Mouse (Mus musculus) neural tube, embryonic 10.5 days (tissue): ENCODE measurements at regions not wholly inside any gene's neighbourhood (a gene's known extent, or its start where the extent isn't known, plus 50 kb on each side); places are given as distances from the start of the nearest gene placed in this dataset.

ENCODE experiments used
- DNase-seq: peaks from one replicate; pipeline ENCODE4 v3.0.0-alpha.2; 2017; ENCODE audit warnings: low spot score; ENCODE audit errors: extremely low spot score

DNA sequence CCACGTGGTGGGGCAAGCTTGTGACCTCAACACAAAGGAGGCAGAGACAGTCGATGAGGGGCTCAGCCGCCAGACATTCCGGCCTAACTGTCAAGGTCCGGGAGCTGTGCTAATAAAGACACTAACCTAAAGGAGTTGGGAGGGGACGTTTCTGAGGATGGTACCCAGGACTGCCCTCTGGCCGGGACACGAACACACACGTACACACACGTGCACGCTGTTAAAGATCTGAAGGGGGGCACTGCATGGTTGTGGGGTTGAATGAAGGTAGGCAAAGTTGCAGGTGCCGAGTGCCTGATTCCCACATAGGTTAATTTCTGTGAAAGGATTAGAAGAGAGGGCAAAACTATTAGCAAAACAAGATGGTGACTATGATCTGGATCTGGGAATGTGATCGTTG is 65.4 kb upstream of the Mitf start:
- DNase-seq: no peak

DNA sequence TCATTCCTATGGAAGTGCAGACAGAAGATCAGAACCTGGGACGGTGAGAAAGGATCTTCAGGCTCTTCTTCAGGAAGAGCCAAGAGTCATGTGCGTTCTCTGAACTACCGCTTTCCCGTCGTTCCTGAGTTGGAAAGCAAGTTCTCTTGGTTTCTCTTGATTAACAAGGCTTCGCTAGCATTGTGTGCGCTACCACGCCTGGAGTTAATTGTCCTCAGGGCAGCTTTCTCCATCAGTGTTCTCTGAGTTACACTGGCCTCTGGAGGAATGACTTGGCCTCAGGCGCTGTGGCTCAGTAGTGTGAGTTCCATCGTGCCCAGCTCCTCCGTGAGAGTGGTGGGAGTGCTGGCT is 66.0 kb upstream of the Mitf start:
- peak; percentile 36 for DNase-seq

DNA sequence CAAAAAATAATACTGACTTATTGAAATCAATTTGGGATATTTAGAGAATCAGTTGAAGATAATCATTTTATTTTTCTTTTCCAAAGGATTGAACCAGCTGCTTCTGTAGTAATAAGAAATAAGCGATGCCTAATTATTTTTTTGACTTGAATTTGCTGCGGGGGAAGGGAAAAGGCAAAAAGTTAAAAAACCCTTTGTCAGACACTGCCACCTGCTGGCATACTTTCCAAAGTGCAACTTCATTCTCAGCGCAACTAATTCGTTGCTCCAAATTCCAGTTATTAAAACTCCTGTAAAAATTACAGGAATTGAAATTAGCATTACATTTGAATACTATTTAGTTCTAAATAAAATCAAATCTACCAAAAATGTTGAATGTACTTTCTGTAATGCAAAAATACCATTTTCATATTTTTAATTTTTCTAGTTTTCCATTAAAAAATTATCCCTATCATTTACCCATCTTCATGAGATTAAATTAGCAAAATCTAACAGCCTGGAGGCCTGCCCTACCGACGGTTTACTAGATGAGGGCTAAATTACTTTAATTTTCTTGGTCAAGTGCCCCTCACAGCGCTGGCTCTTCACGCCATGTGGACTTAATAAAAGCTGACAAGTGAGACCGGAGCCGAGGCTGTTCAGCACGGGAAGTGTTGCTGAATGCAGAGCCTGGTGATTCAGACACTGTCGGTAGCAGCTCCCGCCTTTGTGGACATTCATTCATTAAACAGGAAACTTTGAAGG is 66.6 kb upstream of the Mitf start:
- peak; percentile 54 for DNase-seq

DNA sequence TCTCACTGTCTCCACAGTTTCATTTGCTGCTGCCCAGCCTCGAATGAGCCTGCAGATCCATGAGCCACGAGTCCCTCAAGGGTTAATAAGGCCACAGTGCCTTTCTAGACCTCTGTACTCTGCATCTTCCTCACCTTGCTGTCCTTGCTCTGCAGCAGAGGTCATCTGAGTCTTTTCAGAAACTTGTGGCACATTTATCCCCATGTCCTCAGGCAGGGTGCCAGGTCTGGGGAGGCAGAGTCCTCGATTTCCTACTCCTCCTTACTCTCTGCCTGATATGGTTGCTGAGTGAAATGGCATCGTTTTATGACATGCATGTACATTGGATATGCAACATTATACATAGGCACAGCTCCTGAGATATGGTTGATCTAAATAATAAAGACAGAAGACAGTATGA is 68.0 kb upstream of the Mitf start:
- DNase-seq: no peak

DNA sequence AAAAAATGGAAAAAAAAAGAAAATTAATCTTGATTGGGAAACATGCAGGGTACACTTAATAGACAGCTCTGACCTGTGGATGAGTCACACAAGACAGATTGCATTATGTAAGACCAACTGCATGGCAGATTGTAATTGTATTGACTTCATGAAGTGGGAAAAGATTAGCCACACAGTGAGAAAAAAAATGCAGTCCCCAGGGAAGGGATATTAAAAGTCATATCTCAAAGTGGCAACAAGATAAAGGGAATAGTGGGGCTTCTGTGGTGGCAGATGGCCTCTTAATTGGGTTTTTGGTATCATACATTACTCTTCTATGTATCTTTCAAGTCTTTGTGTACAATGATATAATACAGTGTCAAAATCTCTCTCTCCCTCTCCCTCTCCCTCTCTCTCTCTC is 76.0 kb upstream of the Mitf start:
- no peak for DNase-seq

DNA sequence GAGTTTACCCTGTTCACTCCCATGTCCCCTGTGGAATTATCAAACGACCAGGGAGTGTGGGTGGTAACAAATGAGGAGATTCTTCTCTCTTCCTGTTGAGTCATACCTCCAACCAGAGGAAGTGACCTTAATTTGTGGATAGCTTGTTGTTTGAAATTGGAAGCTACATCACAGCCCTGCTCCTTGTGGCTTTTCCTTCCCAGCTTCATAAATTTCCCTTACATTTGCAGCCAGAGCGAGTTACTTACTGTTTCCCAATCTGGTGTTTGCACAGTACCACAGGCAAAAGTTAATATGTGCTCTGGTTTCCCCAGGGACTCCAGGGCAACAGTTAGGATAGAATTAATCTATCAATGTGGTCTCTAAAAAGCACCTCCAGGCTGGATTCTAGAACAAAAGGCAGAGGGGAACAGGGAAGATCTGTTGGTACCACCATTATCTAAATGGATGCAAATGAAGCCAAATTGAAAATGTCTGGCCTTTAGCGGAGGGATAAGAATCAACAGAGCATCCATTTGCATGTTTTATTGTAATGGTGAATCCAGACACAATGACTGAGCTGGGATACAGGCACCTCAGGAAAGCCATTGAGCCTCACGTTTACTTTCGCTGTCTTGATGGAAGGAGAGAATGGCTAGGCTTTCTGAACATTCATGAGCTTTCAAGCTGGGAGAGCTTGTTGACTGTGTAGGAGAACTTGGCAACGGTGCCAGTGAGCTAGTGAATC is 88.5 kb upstream of the Mitf start:
- DNase-seq: no peak

DNA sequence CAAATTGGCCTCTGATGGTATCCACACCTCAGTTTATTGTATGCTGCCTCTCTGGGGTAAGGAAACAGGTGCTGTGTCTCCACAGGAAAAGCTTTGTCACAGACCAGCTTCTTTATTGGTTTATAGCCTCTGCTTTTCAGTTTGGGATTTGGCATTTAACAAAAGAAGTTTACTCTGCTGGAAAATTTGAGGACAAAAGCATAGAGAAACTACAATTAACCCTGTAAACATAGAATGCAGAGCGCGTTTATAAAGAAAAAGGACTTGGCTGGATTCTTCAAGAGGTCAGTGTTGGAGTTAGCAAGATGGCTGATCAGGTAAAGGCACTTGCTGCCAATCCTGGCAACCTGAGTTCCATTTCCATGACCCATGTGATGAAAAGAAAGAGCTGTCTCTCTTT is 90.1 kb upstream of the Frmd4b start:
- DNase-seq: no peak

DNA sequence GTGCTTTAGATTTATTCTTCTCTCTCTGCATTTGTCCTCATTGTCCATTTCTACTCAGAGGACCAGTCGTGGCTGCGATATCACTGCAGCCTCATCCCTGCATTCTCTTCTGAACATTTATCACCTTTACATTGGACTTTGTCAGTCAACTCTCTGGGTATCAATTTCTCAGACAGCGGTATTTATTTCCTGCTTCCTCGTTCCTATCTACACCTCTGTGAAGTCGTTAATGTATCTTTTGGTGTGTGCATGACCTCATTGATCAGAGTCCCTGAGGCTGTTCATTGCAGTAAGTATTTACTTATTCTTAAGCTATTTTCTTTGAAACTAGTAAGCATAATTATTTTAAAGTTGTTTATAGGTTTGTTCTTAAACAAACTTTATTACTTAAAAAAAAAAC is 87.0 kb upstream of the Frmd4b start:
- no peak for DNase-seq

DNA sequence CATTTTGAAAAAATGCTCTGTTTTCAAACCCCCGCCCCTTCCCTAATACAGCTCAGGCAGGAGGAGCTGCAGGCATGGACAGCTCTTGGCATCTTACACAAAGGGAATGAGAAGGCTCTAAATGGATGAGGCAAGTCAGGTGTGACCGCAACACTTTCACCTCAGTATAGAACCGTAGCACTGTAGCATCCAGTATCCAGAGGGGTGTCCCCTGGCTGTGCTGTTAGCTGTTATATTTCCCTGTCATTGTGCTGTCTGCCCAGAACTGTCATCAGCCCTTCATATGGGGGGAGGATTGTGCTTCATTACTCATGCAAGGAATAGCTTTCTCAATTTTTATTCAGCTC is 82.4 kb upstream of the Frmd4b start:
- DNase-seq: no peak

DNA sequence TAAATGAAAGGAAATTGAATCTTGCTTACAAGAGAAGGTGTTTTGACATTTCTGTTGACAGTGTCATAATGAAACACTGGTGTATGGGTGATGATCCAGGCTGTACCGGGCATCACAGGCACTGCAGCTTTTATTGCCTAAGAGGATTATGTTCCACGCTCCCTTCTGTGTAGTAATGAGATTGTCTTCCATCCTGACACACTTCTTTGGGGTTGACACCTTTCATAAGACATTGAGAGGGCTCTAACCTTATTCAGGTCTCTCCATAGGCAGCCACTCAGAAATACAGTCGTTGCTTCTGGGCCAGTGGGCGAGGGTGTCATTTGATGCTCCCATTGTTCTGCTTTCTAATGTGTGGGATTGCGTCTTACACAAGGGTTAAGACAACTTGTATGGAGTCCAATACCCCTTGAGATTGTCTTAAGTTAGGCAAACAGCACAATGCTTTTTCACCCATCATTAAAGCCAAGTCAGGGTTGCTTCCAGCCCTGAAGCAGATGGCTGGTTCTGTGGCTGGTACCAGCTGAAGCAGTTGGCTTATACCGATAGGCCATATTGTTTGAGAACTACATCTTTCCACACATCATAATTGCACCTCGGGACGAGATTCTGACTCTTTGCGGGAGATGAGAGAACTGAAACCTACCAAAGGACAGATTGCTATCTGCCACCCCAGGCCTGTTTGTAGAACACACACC is 81.9 kb upstream of the Frmd4b start:
- peak; percentile 6 for DNase-seq

DNA sequence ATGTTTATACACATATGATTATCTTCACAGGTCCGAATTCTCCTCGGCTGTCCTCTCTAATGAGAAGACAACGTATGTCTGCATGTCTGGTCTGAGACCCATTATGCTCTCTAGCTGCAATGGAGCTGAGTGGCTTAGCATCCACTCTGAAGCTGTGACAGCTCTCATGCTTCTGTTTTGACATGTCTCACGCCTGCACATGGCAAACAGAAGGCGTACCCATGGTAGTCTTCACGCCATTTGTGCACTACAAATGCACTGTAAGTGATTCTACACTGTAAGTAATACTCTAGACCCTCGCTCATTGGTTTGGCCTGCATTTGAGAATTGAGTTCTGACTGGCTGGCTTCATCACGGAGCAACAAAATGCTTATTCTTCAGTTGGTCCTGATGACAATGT is 75.9 kb upstream of the Frmd4b start:
- no peak for DNase-seq

DNA sequence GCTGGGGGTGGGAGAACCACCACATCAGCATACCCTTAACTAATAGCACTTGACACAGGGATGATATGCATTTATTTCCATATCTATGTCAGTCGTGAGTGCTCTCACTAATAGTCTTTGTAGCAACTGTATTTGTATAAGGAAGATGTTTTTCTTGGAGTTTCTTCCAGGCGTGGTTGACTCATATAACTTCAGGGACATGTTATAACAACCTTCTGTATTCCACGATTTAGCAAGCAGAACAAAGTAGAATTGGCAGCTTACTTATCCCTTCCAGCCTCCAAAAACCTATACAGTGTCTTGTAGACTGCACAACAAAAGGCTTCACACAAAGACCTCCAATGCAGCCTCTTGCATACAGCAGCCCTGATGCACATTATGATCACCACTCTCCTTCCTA is 73.8 kb upstream of the Frmd4b start:
- DNase-seq: no peak

DNA sequence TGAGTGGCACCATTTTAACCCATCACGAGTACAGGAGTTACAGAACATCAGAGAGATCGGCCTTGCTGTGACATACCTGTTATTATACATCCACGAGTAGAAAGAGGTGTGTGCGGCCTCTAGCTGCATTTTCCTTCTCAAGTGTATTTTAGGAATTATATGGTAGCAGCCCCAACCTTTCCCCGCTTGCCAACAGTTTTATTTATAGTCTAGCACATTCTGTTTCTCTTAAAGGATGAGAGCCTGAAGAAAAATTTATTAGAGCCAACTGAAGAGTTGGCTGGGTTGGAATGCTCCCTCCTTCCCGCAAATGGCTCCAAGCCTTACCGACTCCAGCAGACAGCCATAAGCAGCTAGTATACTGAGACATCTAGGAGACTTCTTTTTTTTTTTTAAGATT is 67.0 kb upstream of the Frmd4b start:
- DNase-seq: no peak

DNA sequence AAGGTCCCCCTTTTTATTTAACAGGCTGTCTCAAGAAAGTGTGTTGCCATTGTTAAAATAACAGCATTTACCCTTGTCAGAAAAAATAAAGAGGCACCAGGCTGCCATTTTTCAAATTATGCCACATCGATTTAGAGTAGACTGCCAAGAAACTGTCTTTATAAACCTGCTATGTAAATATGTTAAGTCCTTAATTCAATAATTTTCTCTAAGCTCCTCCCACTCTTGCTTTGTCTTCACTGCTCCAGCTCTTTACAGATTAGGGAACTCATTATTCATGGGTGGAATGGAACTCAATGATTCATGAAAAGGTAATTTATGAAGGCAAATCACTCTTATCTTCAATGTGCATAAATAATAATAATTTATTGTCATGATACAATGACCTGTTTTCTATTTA is 64.9 kb upstream of the Frmd4b start:
- DNase-seq: no peak

DNA sequence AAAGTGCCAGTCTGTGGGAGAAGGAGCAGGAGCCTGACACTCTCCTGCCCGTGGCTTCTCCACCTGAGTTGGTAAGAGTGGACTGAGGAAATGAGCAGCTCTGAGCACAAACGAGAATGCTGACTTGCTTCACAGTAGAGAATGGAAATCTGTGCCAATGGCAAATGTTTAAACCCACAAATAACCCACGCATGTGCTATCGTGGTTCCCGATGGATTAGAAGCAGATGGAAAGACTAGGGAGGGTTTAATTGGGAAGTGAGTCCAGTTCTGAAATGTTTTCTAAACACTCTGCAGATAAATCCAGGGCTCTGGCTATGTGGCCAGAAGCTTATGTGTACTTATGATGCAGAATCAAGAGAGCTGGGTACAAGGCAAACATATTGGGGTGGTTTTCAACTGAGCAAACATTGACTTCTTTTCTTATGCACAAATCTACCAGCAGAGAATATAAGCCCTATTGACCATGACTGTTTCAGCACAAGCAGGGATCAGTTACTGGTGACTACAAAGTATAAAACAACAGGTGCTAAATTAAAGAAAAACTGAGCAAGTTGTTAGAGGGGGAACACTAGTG is 57.9 kb upstream of the Frmd4b start:
- DNase-seq: no peak

DNA sequence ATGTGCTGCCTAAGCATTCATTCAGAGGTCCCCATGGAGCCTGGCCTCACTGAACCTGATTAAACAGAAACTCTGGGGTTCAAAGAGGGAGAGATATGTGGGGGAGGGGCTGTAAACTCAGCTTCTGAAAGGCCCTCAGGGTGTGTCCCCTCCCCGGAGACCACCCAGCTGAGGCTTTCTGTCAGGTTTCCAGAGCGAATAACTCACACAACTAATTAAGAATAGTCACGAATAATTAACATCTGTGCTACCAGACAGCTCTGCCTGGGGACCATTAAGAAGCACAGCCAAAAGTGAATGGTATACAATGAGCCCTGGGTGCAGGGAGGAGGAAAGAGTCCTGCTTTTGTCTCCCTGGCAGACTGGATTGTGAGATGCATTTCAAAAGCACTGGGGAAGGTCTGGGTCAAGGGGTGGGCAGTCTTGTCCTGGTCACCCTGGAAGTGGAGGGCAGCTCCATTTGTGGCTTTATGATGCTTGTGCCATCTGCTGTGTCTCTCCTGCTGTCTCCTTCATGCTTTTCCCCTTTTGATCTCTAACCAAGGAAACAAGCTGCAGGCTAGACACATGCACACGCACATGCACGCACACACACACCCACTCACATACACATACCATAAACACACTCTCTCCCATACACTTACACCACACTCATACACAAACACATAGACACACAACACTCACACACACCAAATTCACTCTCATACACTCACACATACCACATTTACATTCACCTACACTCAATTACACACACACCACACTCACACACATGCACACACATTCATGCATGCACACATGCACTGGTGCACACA is 49.7 kb upstream of the Frmd4b start:
- peak; percentile 68 for DNase-seq
